Mouse (Mus musculus) lung, postnatal 36 days (tissue): ENCODE data around the gene Tsen2.

Source experiments
- DNase-seq: peaks from one replicate; pipeline ENCODE4 v3.0.0; 2022; ENCODE audit warnings: mixed read lengths

Tsen2 gene

DNA sequence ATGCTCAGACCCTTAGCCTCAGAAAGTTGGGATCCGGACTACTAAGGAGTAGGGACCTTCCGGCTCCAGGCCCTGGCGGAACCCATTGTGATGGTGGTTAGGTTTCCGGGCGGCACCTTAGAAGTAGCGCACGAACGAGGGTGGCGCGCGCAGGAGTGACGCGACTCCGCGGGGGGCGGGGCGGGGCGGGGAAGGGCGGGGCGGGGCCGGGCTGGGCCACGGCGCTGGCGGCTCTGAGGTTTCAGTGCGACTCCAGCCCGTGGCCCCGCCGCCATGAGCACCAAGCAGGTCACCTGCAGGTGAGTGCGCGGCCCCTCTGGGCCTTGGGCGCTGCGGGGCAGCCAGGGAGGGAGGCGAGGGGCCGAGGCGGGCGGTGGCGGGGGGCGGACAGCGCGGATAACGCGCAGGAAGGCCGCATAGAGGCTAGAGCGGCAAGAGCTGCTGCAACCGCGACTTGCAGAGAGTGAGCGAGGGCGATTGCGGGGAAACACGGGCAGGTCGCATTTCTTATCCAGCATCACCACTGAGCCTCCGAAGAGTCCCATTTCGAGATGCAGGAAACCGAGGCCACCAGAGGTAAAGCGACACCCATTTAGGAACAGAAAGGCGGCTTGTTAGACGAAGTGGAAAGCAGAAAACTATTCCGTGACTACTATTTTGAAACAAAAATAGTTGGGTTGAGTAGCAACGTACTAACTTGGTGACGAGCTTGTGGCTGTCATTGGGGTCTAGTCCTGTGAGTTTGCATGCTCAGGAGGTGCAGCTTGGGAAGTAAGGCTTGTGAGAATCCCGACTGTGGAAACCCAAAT is 57.5 kb downstream of the Tsen2 start, which contains the start of gene Mkrn2:
Gene Mkrn2, plus strand, starts transcription at position 188 of the 809 bp plus-strand sequence.
- peak; percentile 82 for DNase-seq

DNA sequence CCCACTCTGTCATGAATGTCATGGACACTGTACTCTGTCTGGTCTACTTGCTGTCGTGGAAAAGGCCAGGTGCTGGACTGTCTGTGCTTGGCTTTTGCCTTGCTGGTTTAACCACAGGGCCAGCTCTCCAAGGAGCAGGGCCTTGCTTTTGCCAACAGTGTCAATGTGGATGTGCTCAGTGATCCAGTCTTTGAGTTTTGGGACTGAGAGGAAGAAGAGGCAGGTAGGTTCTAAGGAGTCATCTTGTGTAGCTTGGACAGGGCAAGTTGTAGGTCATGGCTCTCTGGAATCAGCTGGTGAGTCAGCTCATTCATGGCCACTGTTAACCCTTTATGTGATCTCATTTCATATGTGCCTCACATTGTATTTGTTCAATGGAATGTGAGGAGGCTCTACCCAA is 62.0 kb downstream of the Tsen2 start:
- no peak for DNase-seq

DNA sequence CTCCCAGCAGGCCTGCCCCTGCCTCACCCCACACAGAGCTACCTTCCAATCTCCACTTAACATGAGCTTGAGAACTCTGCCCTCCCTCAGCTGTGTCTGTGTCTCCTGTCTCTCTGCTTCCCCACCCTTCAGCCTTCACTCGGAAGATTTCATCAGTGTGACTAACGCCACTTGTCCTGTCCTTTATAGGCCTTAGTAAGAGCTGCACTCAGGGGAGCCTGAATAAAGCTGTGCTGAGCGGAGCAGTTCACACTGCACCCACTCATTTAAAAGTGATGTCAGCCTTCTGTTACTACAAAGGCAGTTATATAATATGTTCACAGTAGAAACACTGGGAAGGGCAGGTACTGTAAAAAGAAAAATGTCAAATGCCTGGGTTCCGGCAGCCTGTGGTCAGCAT is 63.0 kb downstream of the Tsen2 start:
- peak; percentile 23 for DNase-seq

DNA sequence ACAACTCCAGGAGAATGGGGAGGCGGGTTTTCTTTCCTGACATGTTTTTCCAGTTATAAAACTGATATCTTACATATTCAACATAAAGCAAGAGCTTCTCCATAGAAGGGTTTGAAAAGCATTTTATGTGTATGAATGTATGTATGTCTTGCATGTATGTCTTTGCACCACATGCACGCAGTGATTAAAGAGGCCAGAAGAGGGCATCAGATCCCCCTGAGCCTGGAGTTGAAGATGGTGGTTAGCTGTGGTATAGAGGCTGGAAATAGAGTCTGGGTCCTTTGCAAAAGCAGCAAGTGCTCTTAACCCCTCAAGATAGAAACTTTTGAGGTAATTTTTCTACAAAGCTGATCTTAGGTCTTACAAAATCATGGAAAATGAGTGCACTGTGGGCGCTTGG is 64.7 kb downstream of the Tsen2 start:
- peak; percentile 33 for DNase-seq

DNA sequence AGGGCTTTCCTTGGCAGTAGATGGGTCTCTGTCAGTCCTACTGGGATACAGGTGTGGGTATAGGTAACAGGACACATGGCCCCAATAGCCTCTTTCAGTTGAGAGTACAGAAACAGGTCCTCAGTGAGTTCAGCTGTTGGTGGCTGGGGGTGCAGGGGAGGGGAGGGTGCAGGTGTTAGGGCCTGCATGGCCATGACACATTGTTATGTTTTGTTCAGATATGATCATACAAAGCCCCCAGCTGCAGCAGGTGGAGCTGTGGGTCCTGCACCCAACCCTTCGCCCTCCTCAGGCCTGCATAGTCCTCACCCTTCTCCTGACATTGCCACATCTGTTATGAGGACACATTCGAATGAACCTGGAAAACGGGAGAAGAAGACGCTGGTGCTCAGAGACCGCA is 65.8 kb downstream of the Tsen2 start:
- no peak for DNase-seq

DNA sequence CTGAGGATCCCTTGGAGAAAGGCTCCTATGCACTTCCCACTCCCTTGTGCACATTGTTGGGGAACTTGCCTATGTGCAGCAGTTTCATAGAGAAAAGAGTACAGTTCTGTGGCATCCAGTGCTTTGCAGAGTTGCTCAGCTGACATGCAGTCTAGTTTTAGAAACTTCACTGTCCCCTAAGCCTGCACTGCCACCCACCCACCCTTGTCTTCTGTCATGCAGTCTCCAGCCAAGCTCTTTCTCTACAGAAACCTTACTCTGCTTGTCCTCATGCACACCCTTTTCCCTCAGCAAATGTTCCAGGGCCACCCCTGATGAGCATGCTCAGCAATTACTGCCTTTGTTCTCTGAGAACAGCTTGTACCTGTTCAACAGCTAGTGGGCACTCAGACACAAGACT is 69.3 kb downstream of the Tsen2 start:
- no peak for DNase-seq

DNA sequence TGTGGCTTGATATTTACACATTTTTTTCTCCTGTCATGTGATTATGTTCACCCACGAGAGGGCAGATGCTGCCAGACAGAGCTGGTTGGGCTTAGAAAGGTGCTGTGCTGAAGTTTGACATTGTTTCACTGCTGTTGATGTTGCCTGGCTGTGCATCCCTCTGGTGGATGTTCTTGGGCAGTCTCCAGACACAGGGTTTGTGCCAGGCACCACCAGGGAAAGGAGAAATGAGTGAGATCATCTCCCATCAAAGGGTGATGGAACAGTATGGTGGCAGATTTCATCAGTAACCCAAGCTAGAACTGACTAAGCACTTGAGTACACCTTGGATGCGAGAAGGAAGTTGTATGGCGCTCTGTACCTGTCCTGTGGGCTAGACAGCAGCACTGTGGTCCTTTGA is 71.5 kb downstream of the Tsen2 start:
- no peak for DNase-seq

DNA sequence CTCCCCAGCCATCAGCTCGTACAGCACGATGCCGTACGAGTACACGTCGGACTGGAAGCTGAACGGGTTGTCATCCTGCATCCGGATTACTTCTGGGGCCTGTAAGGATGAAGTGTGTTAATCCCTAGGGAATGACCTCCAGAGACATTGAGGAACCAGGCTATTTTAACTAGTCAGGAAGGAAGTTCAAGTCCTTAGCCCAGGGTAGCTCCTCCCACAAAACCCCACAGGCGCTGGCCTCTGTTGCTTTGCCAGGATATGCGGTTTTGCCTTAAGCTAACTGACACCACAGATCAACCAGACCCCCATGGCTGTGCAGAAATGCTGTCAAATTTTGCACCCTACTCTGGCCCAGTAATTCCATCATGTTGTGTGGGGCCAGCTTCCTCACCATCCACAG is 75.4 kb downstream of the Tsen2 start:
- no peak for DNase-seq

DNA sequence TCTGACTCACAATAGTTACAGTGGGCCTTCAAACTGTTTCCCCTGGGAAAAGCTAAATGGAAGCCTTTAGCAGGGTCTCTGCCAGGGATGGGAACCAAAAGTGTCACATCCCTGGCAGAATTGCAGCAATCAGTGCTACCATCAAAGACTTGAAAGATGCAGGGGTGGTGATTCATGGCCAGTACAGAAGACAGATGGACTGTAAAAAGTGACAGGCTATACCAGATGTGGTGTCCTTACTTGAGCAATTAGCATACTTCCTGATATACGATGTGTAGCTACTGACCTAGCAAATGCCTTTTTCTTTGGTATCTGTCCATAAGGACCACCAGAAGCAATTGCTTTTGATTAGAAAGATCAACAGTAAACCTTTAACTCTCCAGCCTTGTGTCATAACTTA is 76.5 kb downstream of the Tsen2 start:
- DNase-seq = no peak

DNA sequence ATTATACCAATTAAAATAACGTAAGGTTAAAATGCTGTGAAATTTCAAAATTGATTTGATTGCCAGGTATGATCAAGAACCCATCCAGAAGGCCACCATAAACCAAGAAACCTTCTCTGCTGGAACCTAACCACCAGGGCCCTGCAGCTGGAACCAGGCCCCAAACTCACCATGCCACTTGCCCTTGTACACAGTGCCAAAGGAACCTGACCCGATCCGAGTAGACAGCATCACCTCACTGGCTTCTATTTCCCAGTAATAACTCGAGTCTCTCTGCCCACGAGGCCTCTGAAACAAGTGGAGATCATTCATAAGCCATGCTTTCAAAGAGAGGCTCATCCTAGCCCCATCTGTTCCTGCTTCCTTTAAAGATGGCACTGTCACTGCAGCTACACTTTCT is 81.7 kb downstream of the Tsen2 start:
- no peak for DNase-seq
